ENCODE assay signal across 8 mouse cellular contexts in genomic region chr13:96010861-96011511, GRCm38 (mm10).
DNase-seq lines count a peak whose midpoint lies in the region; ATAC-seq lines count a peak whose summit lies in the region.

No protein-coding gene starts in this region.

- ATAC-seq in frontal cortex, adult (ENCODE audit: low TSS enrichment): peak; percentile 97

- intact Hi-C loops in left cerebral cortex, postnatal 25 days (cut with DNase I): no loop called here

- DNase-seq in frontal cortex, postnatal 10 days (ENCODE audit: low spot score in 2 of 2): no peak
- DNase-seq in 416B (ENCODE audit: low read depth): peak; percentile 98
- peak; percentile 70 for DNase-seq in embryo, embryonic 10 days (ENCODE audit: low spot score)
- peak; percentile 29 to 75 for DNase-seq in left cerebral cortex, postnatal 25 days (ENCODE audit: low spot score in 2 of 2)
- peak; percentile 36 for DNase-seq in yolk sac, embryonic 10.5 days (ENCODE audit: low spot score)
- no peak for DNase-seq in lung, postnatal 25 days (ENCODE audit: low spot score)
- DNase-seq in thymus, postnatal 36 days: no peak

Comparison
In these comparisons a context has a peak if more than half of its experiments do, and no peak if none do; other contexts are left out.
1. DNase-seq: peak in 416B (single experiment), embryo, embryonic 10 days (single experiment), left cerebral cortex, postnatal 25 days (2 of 2) and yolk sac, embryonic 10.5 days (single experiment); none in frontal cortex, postnatal 10 days (0 of 2), lung, postnatal 25 days (single experiment) and thymus, postnatal 36 days (0 of 2).